Mouse (Mus musculus) gastrocnemius, adult 8-10 months (tissue): Measurements from ENCODE around the gene Olfr470. TPM values are rescaled to one million over a fixed set of nuclear protein-coding genes. Genes with fewer than 3 reads are reported as not detected.
"Not testable (repeated sequence)": the region's sequence is repeated elsewhere in the genome, so short reads cannot be mapped to it uniquely, and the experiment has no call there.

ENCODE experiments used
- DNase-seq, 2 experiments: peaks; one replicate each; pipeline ENCODE4 v3.0.0; 2022; ENCODE audit warnings: low spot score in 2 of 2
- total RNA-seq, 4 experiments: library from RNA; stranded (reverse); gene quantifications; 2 replicates each; pipeline ENCODE4 v1.2.4; 2022

Gene Olfr470
- not detected for total RNA-seq

GRCm38 (mm10) chr7:107847390-107847789 lies at the start of gene Olfr470:
TSS of gene Olfr470 (minus strand) at chr7:107847490.
- DNase-seq = not testable (repeated sequence)

- no peak for DNase-seq
Observed at GRCm38 (mm10) chr7:107841719-107842118, 5.6 kb downstream of the Olfr470 start.

GRCm38 (mm10) chr7:107825441-107825840 lies 21.8 kb downstream of the Olfr470 start, which contains the start of gene Olfr469:
TSS of gene Olfr469 (minus strand) at chr7:107825541.
- DNase-seq = not testable (repeated sequence)

- DNase-seq = not testable (repeated sequence)
Observed at GRCm38 (mm10) chr7:107823867-107824266, 23.4 kb downstream of the Olfr470 start.

GRCm38 (mm10) chr7:107819442-107819841 lies 27.8 kb downstream of the Olfr470 start:
- DNase-seq = no peak

- no peak for DNase-seq
Observed at GRCm38 (mm10) chr7:107811963-107812362, 35.3 kb downstream of the Olfr470 start, which contains the start of gene Olfr467. TSS of gene Olfr467 (plus strand) at chr7:107812263.

- no peak for DNase-seq
Observed at GRCm38 (mm10) chr7:107802138-107802537, 45.2 kb downstream of the Olfr470 start.

GRCm38 (mm10) chr7:107801108-107801507 lies 46.2 kb downstream of the Olfr470 start, which contains the start of gene Ovch2:
TSS of gene Ovch2 (minus strand) at chr7:107801208.
- DNase-seq = no peak

- no peak for DNase-seq
Observed at GRCm38 (mm10) chr7:107796500-107796899, 50.8 kb downstream of the Olfr470 start.

Other genes with a start within 250 kb of the Olfr470 start
- gene 5330417H12Rik, start 222.3 kb downstream of the Olfr470 start, total RNA-seq = not detected
- under 1 TPM in 2 of 4 experiments, not detected in 2; 0.25 to 0.36 TPM for gene Cyb5r2, start 89.5 kb downstream of the Olfr470 start, total RNA-seq
- not detected for gene Ovch2, start 46.3 kb downstream of the Olfr470 start, total RNA-seq
- not detected for gene Olfr467, start 35.2 kb downstream of the Olfr470 start, total RNA-seq
- gene Olfr469, start 21.9 kb downstream of the Olfr470 start, total RNA-seq = not detected
- not detected for gene Olfr472, start 50.4 kb upstream of the Olfr470 start, total RNA-seq
- gene Olfr473, start 83.0 kb upstream of the Olfr470 start, total RNA-seq = not detected
- gene Olfr474, start 107.2 kb upstream of the Olfr470 start, total RNA-seq = not detected
- not detected for gene Olfr476, start 117.3 kb upstream of the Olfr470 start, total RNA-seq
- not detected for gene Olfr477, start 139.2 kb upstream of the Olfr470 start, total RNA-seq
- gene Olfr478, start 186.5 kb upstream of the Olfr470 start, total RNA-seq = not detected
- not detected for gene Olfr479, start 203.2 kb upstream of the Olfr470 start, total RNA-seq
- gene Olfr480, start 219.9 kb upstream of the Olfr470 start, total RNA-seq = not detected
- not detected for gene Olfr481, start 232.4 kb upstream of the Olfr470 start, total RNA-seq